Mouse (Mus musculus): ENCODE measurements around the gene Tmem213. TPM values are rescaled to one million over a fixed set of nuclear protein-coding genes. Genes with fewer than 3 reads are reported as not detected.

Tmem213 gene
- polyA plus RNA-seq, 1 experiment from 2014 or later, result not detected

DNA sequence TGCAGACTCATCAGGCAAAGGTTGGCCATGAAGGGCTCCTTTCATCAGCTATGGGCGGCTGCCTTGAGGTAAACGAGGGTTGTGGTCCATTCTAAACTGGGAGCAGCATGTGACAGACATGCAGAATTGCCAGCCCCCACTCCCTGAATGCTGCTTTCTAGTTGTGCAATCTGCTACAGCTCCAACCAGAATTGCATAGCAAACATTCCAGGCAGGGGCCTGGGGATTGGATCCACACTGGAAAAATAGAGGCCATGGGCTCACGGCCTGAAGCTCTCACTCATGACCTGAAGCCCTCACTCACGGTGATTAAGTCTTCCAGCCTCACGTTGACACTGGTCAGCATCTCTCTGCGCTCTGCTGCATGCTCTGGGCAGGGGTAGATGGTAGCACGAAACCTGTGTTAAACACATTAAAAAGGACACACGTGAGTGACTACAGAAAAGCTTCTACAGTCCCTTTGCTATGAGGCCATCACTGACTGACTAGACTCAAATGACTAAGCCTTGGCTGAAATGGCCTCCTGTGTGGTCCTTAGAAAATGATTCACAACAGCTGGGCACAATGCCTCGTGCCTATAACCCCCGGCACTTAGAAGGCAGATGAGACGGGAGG lies 27.2 kb upstream of the Tmem213 start:
- Histone ChIP-seq H3K27me3 (replicated peaks; ENCODE audit: control insufficient read depth, insufficient read depth, low read length) (no peaks in the 10 kb centered on the region), H3K4me2 (ENCODE audit: low read depth, low read length) (no peak overlapping the region), H3K9ac (ENCODE audit: low read depth, low read length) (no peak overlapping the region), H3K4me1 (ENCODE audit: control insufficient read depth, insufficient read depth, low read length) (peaks cover 7% of the 10 kb centered on the region; the same call in 1 of the 2 replicates), H3K9me3 (ENCODE audit: control insufficient read depth, low read length) (no peaks in the 10 kb centered on the region), H3K27ac (ENCODE audit: low read length) (peak overlapping the region; percentile 30; the same call in 1 of the 2 replicates), H3K4me3 (ENCODE audit: low read length) (no peak overlapping the region), H3K36me3 (ENCODE audit: control insufficient read depth, insufficient read depth, low read length) (no peaks in the 10 kb centered on the region)
- 45% methylated on average over 11 of the region's 11 CpGs for WGBS
- peak; percentile 55; the same call in 1 of the 2 replicates for ATAC-seq

DNA sequence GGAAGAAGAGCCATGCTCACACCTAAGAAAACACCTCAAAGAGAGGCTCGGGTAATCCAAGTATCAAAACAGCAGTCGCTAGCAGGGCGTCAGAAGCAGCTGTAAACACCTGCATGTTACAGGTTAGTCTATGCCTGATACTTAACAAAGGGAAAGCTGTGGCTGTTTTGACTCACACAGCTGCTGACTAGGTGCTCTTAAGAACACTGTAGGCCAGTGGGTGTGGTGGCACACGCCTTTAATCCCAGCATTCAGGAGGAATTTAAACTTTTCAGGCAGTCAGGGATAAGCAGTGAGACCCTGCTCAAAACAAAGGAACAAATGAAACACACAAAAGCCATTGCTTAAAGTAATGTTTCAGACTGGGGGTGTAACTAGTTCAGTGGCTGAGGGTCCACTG lies 25.9 kb upstream of the Tmem213 start:
- H3K27ac ChIP-seq (ENCODE audit: low read length), result no peak overlapping the region
- no peak overlapping the region for H3K4me2 ChIP-seq (ENCODE audit: low read depth, low read length)
- WGBS, result 35% methylated on average over 4 of the region's 4 CpGs
- no peaks in the 10 kb centered on the region for H3K36me3 ChIP-seq (ENCODE audit: control insufficient read depth, insufficient read depth, low read length)
- H3K4me1 ChIP-seq (ENCODE audit: control insufficient read depth, insufficient read depth, low read length), result peaks cover 7% of the 10 kb centered on the region; the same call in 1 of the 2 replicates
- no peak overlapping the region for H3K4me3 ChIP-seq (ENCODE audit: low read length)
- no peak for ATAC-seq
- H3K9ac ChIP-seq (ENCODE audit: low read depth, low read length), result no peak overlapping the region
- H3K9me3 ChIP-seq (ENCODE audit: control insufficient read depth, low read length), result no peaks in the 10 kb centered on the region
- no peaks in the 10 kb centered on the region for H3K27me3 ChIP-seq (replicated peaks; ENCODE audit: control insufficient read depth, insufficient read depth, low read length)

DNA sequence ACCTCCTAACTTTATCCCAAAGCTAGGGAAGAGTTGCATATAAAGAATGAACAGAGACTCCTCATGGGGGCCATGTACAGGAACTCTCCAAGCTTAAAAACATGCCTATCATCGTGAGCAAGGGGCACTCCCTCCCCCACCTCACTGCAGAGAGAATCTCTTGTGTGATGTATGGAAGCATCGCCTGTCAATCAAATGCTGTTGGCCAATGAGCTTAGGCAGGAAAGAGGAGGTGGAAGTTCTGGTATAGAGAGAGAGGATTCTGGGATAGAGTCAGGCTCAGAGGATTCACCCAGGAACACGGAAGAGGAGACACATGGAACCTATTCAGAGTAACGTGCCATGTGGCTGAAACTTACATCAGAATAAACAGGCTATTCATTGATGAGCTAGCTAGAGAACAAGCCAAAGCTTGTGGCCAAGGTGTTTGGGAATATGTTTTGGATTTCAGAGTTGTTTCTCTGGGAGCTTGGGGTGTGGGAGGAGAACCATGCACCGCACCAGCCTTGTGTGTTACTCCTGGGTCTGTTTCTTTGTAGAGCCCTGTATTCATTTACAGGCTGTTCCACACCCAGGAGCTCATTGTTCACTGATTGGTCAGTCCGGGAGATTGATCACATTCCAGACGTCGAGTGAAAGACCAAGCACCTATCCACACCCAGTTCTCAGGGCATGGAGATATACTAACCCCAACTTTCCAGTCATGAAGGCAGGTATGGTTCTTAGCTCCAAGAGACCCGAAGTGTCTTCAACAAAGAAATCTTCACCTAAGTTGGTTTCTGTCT lies 21.6 kb upstream of the Tmem213 start:
- Histone ChIP-seq H3K9ac (ENCODE audit: low read depth, low read length) (no peak overlapping the region), H3K9me3 (ENCODE audit: control insufficient read depth, low read length) (no peaks in the 10 kb centered on the region), H3K36me3 (ENCODE audit: control insufficient read depth, insufficient read depth, low read length) (no peaks in the 10 kb centered on the region), H3K4me2 (ENCODE audit: low read depth, low read length) (no peak overlapping the region), H3K27ac (ENCODE audit: low read length) (no peak overlapping the region), H3K4me3 (ENCODE audit: low read length) (no peak overlapping the region), H3K27me3 (replicated peaks; ENCODE audit: control insufficient read depth, insufficient read depth, low read length) (no peaks in the 10 kb centered on the region), H3K4me1 (ENCODE audit: control insufficient read depth, insufficient read depth, low read length) (no peaks in the 10 kb centered on the region)
- 67% methylated on average over 9 of the region's 9 CpGs for WGBS
- ATAC-seq, result no peak

DNA sequence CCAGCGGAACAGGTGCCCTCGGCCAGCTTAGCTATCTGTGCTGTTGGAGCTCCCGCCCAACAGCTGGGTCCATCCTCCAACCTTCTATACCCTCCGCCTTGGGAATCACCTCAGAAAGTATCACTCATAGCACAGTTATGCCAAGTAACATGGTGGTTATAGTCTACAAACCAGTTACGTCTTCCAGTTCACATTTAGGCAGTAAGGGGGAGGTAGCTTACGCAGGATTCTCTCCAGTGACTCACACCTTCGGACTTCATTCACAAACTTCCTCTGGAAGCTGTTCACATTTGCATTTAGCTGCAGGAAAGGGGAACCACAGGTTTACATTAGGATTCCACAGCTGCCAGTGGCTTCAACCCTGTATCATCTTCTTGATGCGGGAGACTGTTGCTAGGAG lies 16.5 kb upstream of the Tmem213 start:
- Histone ChIP-seq H3K36me3 (ENCODE audit: control insufficient read depth, insufficient read depth, low read length) (no peaks in the 10 kb centered on the region), H3K27ac (ENCODE audit: low read length) (no peak overlapping the region), H3K4me1 (ENCODE audit: control insufficient read depth, insufficient read depth, low read length) (peaks cover 10% of the 10 kb centered on the region), H3K4me2 (ENCODE audit: low read depth, low read length) (no peak overlapping the region), H3K9ac (ENCODE audit: low read depth, low read length) (no peak overlapping the region), H3K4me3 (ENCODE audit: low read length) (no peak overlapping the region), H3K9me3 (ENCODE audit: control insufficient read depth, low read length) (no peaks in the 10 kb centered on the region), H3K27me3 (replicated peaks; ENCODE audit: control insufficient read depth, insufficient read depth, low read length) (no peaks in the 10 kb centered on the region)
- ATAC-seq, result no peak
- WGBS, result 94% methylated on average over 8 of the region's 8 CpGs

DNA sequence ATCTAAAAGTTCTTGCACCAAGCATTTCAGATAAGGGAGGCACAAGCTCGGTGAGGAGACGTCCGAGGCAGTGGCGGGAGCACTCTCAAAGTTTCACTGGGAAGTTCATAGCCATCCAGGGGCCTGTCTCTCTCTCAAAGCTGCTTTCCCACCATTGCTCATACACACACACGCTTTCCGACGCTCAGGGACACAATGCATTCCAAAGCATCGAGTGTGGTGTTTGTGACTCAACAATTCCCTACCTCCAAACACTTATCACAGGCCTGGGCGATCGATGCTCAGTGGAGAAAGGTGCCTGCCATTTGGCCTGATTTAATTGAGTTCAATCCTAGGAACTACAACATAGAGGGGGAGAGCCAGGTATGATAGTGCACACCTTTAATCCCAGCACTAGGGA lies 14.4 kb upstream of the Tmem213 start:
- H3K4me3 ChIP-seq (ENCODE audit: low read length), result no peak overlapping the region
- peaks cover 10% of the 10 kb centered on the region for H3K4me1 ChIP-seq (ENCODE audit: control insufficient read depth, insufficient read depth, low read length)
- ATAC-seq, result no peak
- no peak overlapping the region for H3K9ac ChIP-seq (ENCODE audit: low read depth, low read length)
- H3K4me2 ChIP-seq (ENCODE audit: low read depth, low read length), result no peak overlapping the region
- no peaks in the 10 kb centered on the region for H3K9me3 ChIP-seq (ENCODE audit: control insufficient read depth, low read length)
- no peak overlapping the region for H3K27ac ChIP-seq (ENCODE audit: low read length)
- no peaks in the 10 kb centered on the region for H3K27me3 ChIP-seq (replicated peaks; ENCODE audit: control insufficient read depth, insufficient read depth, low read length)
- 88% methylated on average over 10 of the region's 10 CpGs for WGBS
- H3K36me3 ChIP-seq (ENCODE audit: control insufficient read depth, insufficient read depth, low read length), result no peaks in the 10 kb centered on the region

DNA sequence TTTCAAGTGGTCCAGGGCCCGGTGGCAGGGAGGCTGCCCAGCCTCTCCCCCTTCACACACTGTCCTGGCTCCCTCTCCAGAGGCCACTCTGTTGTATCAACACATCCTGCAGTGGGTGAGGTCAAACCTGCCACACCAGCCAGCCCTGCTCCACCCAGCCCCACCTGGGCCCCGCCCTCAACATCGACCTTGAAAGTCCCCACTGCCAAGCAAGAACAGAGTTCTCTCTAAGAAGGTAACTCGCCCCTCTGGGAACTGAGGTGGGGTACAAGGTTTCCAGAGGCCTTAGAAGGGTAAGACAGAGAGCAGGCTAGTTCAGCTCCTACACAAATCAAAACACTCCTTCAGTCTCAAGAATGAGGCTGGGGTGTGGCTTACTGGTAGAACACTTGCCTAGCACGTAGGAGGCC lies 12.1 kb upstream of the Tmem213 start:
- Histone ChIP-seq H3K36me3 (ENCODE audit: control insufficient read depth, insufficient read depth, low read length) (no peaks in the 10 kb centered on the region), H3K27me3 (replicated peaks; ENCODE audit: control insufficient read depth, insufficient read depth, low read length) (no peaks in the 10 kb centered on the region), H3K4me1 (ENCODE audit: control insufficient read depth, insufficient read depth, low read length) (peaks cover 10% of the 10 kb centered on the region), H3K9me3 (ENCODE audit: control insufficient read depth, low read length) (no peaks in the 10 kb centered on the region), H3K27ac (ENCODE audit: low read length) (peak overlapping the region; percentile 58), H3K4me3 (ENCODE audit: low read length) (no peak overlapping the region), H3K4me2 (ENCODE audit: low read depth, low read length) (peak overlapping the region; percentile 28), H3K9ac (ENCODE audit: low read depth, low read length) (peak overlapping the region; percentile 27; the same call in 1 of the 2 replicates)
- ATAC-seq, result peak; percentile 94
- WGBS, result 48% methylated on average over 5 of the region's 5 CpGs

DNA sequence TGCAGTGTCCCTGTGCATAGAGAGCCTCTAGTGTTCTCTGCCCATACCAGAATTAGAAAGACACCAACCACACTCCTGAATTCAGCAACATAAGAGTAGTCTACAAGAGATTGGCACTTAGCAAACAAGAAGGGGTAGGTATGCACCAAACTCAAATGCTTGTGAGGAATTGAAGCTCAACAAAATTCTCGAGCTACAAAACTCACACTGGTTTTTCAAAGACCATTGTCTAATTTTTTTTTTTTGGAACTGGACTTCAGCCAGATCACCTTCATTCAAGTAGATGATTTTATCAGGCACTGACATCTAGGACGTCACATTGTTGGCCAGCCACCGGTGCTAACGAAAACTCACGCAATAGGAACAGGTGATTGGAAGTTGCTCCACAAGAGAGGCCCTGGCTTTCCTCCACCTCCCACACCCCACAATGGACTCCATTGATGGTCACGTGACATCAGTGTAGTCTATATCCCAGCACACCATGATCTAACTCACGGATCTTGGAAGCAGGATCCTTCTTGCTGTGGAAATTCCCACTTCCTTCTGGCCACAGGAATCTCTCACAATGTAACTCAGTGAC lies 6.7 kb upstream of the Tmem213 start:
- H3K36me3 ChIP-seq (ENCODE audit: control insufficient read depth, insufficient read depth, low read length), result no peaks in the 10 kb centered on the region

DNA sequence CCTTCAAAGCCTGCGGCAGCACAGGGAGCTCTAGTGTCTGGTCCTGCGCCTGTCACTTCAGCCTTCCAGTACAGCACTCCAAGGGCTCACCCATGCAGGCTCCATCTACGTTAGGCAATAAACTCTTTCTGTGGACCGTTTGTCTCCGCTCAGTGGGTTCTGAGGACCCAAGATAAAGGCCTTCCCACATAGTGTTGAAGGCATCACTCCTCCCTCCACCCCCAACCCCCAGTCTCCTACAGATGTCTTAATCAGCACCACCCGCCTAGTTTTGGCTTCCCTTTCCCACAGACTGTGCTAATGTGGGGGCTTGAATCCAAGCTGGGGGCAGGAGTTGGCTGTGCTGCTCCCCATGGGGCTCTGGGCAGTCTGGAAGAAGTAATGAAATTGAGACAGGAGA lies 5.3 kb upstream of the Tmem213 start:
- Histone ChIP-seq H3K36me3 (ENCODE audit: control insufficient read depth, insufficient read depth, low read length) (no peaks in the 10 kb centered on the region), H3K9me3 (ENCODE audit: control insufficient read depth, low read length) (no peaks in the 10 kb centered on the region), H3K9ac (ENCODE audit: low read depth, low read length) (no peak overlapping the region), H3K4me2 (ENCODE audit: low read depth, low read length) (no peak overlapping the region), H3K27me3 (replicated peaks; ENCODE audit: control insufficient read depth, insufficient read depth, low read length) (no peaks in the 10 kb centered on the region), H3K4me1 (ENCODE audit: control insufficient read depth, insufficient read depth, low read length) (no peaks in the 10 kb centered on the region), H3K27ac (ENCODE audit: low read length) (no peak overlapping the region), H3K4me3 (ENCODE audit: low read length) (no peak overlapping the region)
- WGBS, result 52% methylated on average over 6 of the region's 6 CpGs
- ATAC-seq, result no peak

More for the DNA sequence above, 6.7 kb upstream of the Tmem213 start:
- H3K4me2 ChIP-seq (ENCODE audit: low read depth, low read length), result no peak overlapping the region
- no peak overlapping the region for H3K27ac ChIP-seq (ENCODE audit: low read length)
- H3K4me1 ChIP-seq (ENCODE audit: control insufficient read depth, insufficient read depth, low read length), result peaks cover 1% of the 10 kb centered on the region; the same call in 1 of the 2 replicates
- no peaks in the 10 kb centered on the region for H3K9me3 ChIP-seq (ENCODE audit: control insufficient read depth, low read length)
- no peak overlapping the region for H3K4me3 ChIP-seq (ENCODE audit: low read length)
- H3K27me3 ChIP-seq (replicated peaks; ENCODE audit: control insufficient read depth, insufficient read depth, low read length), result no peaks in the 10 kb centered on the region
- ATAC-seq, result no peak
- 89% methylated on average over 7 of the region's 7 CpGs for WGBS
- no peak overlapping the region for H3K9ac ChIP-seq (ENCODE audit: low read depth, low read length)

DNA sequence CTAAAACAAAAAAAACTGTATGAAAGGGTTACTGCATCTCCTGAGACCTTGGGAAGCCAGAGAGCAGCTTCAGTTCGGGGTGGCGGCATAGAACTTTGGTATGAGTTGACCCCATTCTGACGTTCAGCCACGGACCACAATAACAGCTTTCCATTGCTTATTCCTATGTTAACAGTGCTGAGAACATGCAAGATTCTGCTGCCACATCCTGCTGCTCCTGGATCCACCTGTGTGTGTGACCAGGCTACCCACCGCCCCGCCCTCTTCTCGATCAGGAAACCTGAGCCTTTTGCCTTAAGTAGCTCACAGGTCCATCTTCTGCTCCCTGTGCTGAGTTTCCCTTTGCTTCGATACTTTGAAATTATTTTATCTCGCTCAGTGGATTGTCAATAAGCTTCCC lies 3.1 kb upstream of the Tmem213 start:
- no peak overlapping the region for H3K27ac ChIP-seq (ENCODE audit: low read length)
- H3K4me2 ChIP-seq (ENCODE audit: low read depth, low read length), result no peak overlapping the region
- H3K4me3 ChIP-seq (ENCODE audit: low read length), result no peak overlapping the region
- WGBS, result 83% methylated on average over 9 of the region's 9 CpGs
- H3K36me3 ChIP-seq (ENCODE audit: control insufficient read depth, insufficient read depth, low read length), result no peaks in the 10 kb centered on the region
- ATAC-seq, result no peak
- H3K27me3 ChIP-seq (replicated peaks; ENCODE audit: control insufficient read depth, insufficient read depth, low read length), result no peaks in the 10 kb centered on the region
- peaks cover 5% of the 10 kb centered on the region; the same call in 1 of the 2 replicates for H3K4me1 ChIP-seq (ENCODE audit: control insufficient read depth, insufficient read depth, low read length)
- no peak overlapping the region for H3K9ac ChIP-seq (ENCODE audit: low read depth, low read length)
- no peaks in the 10 kb centered on the region for H3K9me3 ChIP-seq (ENCODE audit: control insufficient read depth, low read length)
